Mouse (Mus musculus) left cerebral cortex, postnatal 14 days (tissue): ENCODE data around the gene Evi5l. TPM values are rescaled to one million over a fixed set of nuclear protein-coding genes. Genes with fewer than 3 reads are reported as not detected.
A peak's percentile ranks its signal among the peaks of the same experiment; 100 is the strongest.

Source experiments
- DNase-seq, 2 experiments: peaks; one replicate each; pipeline ENCODE4 v3.0.0; 2021 to 2022; ENCODE audit warnings: low spot score in 2 of 2, mixed read lengths in 1 of 2
- intact Hi-C: fragments of 180-260 bp; cut with DNase I; formaldehyde crosslinking; loops from one replicate; pipeline ENCODE4 v1.15.1; 2025
- total RNA-seq, 2 experiments: library from RNA; stranded (reverse); gene quantifications; 2 replicates each; pipeline ENCODE4 v1.2.3; 2021

Evi5l gene
- total RNA-seq, 2 experiments from 2014 or later, result 111 to 115 TPM

GRCm38 (mm10) chr8:4192807-4193587, 26.6 kb downstream of the Evi5l start:
- peak; percentile 93 to 95 for DNase-seq
- intact Hi-C loops, result no loop called here

GRCm38 (mm10) chr8:4193588-4193894, 27.2 kb downstream of the Evi5l start:
- no peak for DNase-seq
- intact Hi-C loops, result no loop called here

- no peak for DNase-seq
- intact Hi-C loops, result no loop called here
Observed at GRCm38 (mm10) chr8:4201321-4201720, 35.0 kb downstream of the Evi5l start.

- intact Hi-C loops, result no loop called here
- no peak for DNase-seq
Observed at GRCm38 (mm10) chr8:4205246-4206123, 39.1 kb downstream of the Evi5l start.

GRCm38 (mm10) chr8:4206182-4207015, 40.0 kb downstream of the Evi5l start:
- no peak for DNase-seq
- intact Hi-C loops, result no loop called here

- intact Hi-C loops, result no loop called here
- DNase-seq, result no peak
Observed at GRCm38 (mm10) chr8:4207016-4207350, 40.6 kb downstream of the Evi5l start.

GRCm38 (mm10) chr8:4211097-4211496, 44.7 kb downstream of the Evi5l start:
- intact Hi-C loops, result loop anchor here (5.0 kb wide), 1 partner anchor 36 kb away; the partner anchor contains the start of gene Tgfbr3l
- DNase-seq, result no peak

GRCm38 (mm10) chr8:4212809-4213209, 46.4 kb downstream of the Evi5l start:
- intact Hi-C loops, result loop anchor here (5.0 kb wide), 1 partner anchor 34 kb away; the partner anchor contains the start of gene Tgfbr3l
- DNase-seq, result no peak

- no peak for DNase-seq
- intact Hi-C loops, result loop anchor here (5.0 kb wide), 1 partner anchor 34 kb away; the partner anchor contains the start of gene Tgfbr3l
Observed at GRCm38 (mm10) chr8:4213210-4214005, 47.0 kb downstream of the Evi5l start.

GRCm38 (mm10) chr8:4214006-4214980, 47.9 kb downstream of the Evi5l start:
- no peak for DNase-seq
- intact Hi-C loops, result loop anchor here (5.0 kb wide), 1 partner anchor 33 kb away; the partner anchor contains the start of gene Tgfbr3l

GRCm38 (mm10) chr8:4216296-4216695, 49.9 kb downstream of the Evi5l start:
- DNase-seq, result no peak
- intact Hi-C loops, result no loop called here

GRCm38 (mm10) chr8:4216791-4217621, 50.6 kb downstream of the Evi5l start, which contains the start of gene Prr36:
Prr36 (minus strand) TSS chr8:4217459.
- peak; percentile 62 to 80 for DNase-seq
- intact Hi-C loops, result no loop called here

- intact Hi-C loops, result no loop called here
- no peak for DNase-seq
Observed at GRCm38 (mm10) chr8:4219617-4220016, 53.2 kb downstream of the Evi5l start.

- no peak for DNase-seq
- intact Hi-C loops, result no loop called here
Observed at GRCm38 (mm10) chr8:4222059-4222458, 55.7 kb downstream of the Evi5l start.

- intact Hi-C loops, result no loop called here
- DNase-seq, result no peak
Observed at GRCm38 (mm10) chr8:4226323-4226722, 60.0 kb downstream of the Evi5l start.

GRCm38 (mm10) chr8:4226739-4227347, 60.5 kb downstream of the Evi5l start, which contains the start of gene Lrrc8e:
Lrrc8e (plus strand) TSS chr8:4226827.
- DNase-seq, result no peak
- intact Hi-C loops, result no loop called here
